Mouse (Mus musculus) liver, embryonic 13.5 days (tissue): ENCODE results near the gene Cd69. TPM values are rescaled to one million over a fixed set of nuclear protein-coding genes. Genes with fewer than 3 reads are reported as not detected.

Experiments used
- ATAC-seq: fragments of 200-750 bp; cut with Nextera tagmentation; 2 replicates; pipeline ENCODE4 v1.8.0; 2017; ENCODE audit warnings: low read depth, mild to moderate bottlenecking, moderate number of reproducible peaks, moderate library complexity
- DNase-seq: peaks from one replicate; pipeline ENCODE4 v3.0.0; 2022
- H3K27ac ChIP-seq: fragments of 300-500 bp; sonication (generic); 2 replicates; pipeline ENCODE4 v1.5.1; 2015; ENCODE audit warnings: moderate library complexity, mild to moderate bottlenecking, inconsistent platforms
- H3K27me3 ChIP-seq: fragments of 300-500 bp; sonication (generic); 2 replicates; pipeline ENCODE4 v1.6.1; 2015; ENCODE audit warnings: mild to moderate bottlenecking, inconsistent platforms
- H3K36me3 ChIP-seq: fragments of 300-500 bp; sonication (generic); 2 replicates; pipeline ENCODE4 v1.6.1; 2015; ENCODE audit warnings: mild to moderate bottlenecking, inconsistent platforms
- H3K4me1 ChIP-seq: fragments of 300-500 bp; sonication (generic); replicated peaks from 2 replicates; pipeline ENCODE4 v1.6.1; 2015; ENCODE audit warnings: inconsistent platforms
- H3K4me2 ChIP-seq: fragments of 300-500 bp; sonication (generic); 2 replicates; pipeline ENCODE4 v1.6.1; 2015; ENCODE audit warnings: inconsistent platforms, mild to moderate bottlenecking, moderate library complexity
- H3K4me3 ChIP-seq: fragments of 300-500 bp; sonication (generic); replicated peaks from 2 replicates; pipeline ENCODE4 v1.5.1; 2015; ENCODE audit warnings: mild to moderate bottlenecking, inconsistent platforms
- H3K9ac ChIP-seq: fragments of 300-500 bp; sonication (generic); 2 replicates; pipeline ENCODE4 v1.6.1; 2015; ENCODE audit warnings: mild to moderate bottlenecking, inconsistent platforms
- H3K9me3 ChIP-seq: fragments of 300-500 bp; sonication (generic); replicated peaks from 2 replicates; pipeline ENCODE4 v1.6.1; 2016; ENCODE audit warnings: inconsistent platforms
- WGBS: fragments of 180-500 bp; shearing (Covaris S2); methylation state at CpG from one replicate; pipeline ENCODE4 v1.1.7; 2015; ENCODE audit not compliant: insufficient replicate concordance; 5-methylcytosine and 5-hydroxymethylcytosine counted together
- polyA plus RNA-seq: library from polyadenylated mRNA; unstranded; fragments of >200 nt; fragmentation: Nextera tagmentation; extraction: Ambion mirVana; gene quantifications from 2 replicates; pipeline ENCODE4 v1.2.1, GENCODE M21; 2015

Cd69 gene
- polyA plus RNA-seq, 1 experiment from 2014 or later: 0.91 TPM

DNA sequence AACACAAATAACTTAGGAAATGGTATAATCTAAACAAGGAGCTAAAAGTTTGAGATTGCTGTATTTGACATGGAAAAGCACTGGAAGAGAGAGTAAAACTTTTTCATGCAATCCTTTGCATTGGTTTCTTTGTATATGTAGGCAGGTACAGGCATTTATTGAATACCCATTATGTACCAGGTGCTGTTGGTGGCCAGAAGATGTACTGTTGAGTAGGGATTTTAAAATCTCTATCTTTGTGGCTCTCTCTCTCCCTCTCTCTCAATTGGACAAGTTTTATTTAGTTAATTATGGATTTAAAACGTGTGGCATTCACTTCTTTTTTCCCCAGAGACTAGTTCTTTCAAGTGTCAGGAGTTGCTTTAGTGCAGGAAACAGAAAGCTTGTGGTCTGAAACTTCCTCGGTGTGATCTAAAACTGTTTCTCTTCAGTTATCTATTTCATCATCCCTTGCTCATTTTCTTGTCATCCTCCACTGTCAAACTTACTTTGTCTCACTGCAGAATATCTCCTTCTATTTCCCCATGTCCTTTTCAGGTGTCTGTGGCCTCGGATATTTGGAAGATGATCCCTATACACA lies 478 bp upstream of the Cd69 start:
- no peak overlapping the region for H3K4me2 ChIP-seq

GRCm38 (mm10) chr6:129274476-129274875 lies 760 bp downstream of the Cd69 start:
- no peaks in the 10 kb centered on the region for H3K27me3 ChIP-seq
- no peak overlapping the region for H3K27ac ChIP-seq
- H3K4me1 ChIP-seq: no peaks in the 10 kb centered on the region
- DNase-seq: no peak
- no peak overlapping the region for H3K4me2 ChIP-seq
- H3K36me3 ChIP-seq: no peaks in the 10 kb centered on the region
- no peak for ATAC-seq
- no peak overlapping the region; the same call in 1 of the 2 replicates for H3K4me3 ChIP-seq
- 58% methylated on average over 2 of the region's 2 CpGs for WGBS
- no peaks in the 10 kb centered on the region for H3K9me3 ChIP-seq
- no peak overlapping the region for H3K9ac ChIP-seq

More for the DNA sequence above, 478 bp upstream of the Cd69 start:
- no peak overlapping the region for H3K4me3 ChIP-seq
- no peaks in the 10 kb centered on the region for H3K9me3 ChIP-seq
- no peaks in the 10 kb centered on the region for H3K27me3 ChIP-seq
- H3K27ac ChIP-seq: no peak overlapping the region; the same call in 1 of the 2 replicates
- DNase-seq (no peak), ATAC-seq (no peak)
- H3K4me1 ChIP-seq: no peaks in the 10 kb centered on the region
- no peak overlapping the region for H3K9ac ChIP-seq
- no peaks in the 10 kb centered on the region for H3K36me3 ChIP-seq
- 7% methylated on average over 3 of the region's 3 CpGs for WGBS

DNA sequence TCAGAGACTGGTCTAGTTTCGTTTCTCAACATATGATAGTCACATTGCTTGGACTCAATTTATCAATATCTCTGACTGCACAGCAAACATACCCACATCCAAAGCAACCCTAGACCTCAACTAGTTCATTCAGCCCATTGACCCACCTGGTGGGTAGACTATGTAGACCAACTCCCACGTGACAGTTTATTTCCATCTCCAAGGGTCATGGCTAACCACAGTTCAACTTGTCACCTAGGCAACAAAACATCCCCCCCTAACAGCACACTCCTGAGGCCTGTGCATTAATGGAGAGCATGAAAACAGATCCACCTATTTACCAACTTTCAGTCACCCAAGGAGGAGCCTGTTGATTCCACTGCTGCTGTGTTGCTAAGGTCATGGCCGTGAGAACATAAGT lies 1.6 kb downstream of the Cd69 start:
- ATAC-seq (no peak), DNase-seq (no peak)
- Histone ChIP-seq H3K4me2 (no peak overlapping the region), H3K9ac (no peak overlapping the region), H3K9me3 (no peaks in the 10 kb centered on the region), H3K27me3 (no peaks in the 10 kb centered on the region), H3K4me3 (no peak overlapping the region), H3K27ac (no peak overlapping the region), H3K4me1 (no peaks in the 10 kb centered on the region), H3K36me3 (no peaks in the 10 kb centered on the region)
- 49% methylated on average over 3 of the region's 3 CpGs for WGBS

DNA sequence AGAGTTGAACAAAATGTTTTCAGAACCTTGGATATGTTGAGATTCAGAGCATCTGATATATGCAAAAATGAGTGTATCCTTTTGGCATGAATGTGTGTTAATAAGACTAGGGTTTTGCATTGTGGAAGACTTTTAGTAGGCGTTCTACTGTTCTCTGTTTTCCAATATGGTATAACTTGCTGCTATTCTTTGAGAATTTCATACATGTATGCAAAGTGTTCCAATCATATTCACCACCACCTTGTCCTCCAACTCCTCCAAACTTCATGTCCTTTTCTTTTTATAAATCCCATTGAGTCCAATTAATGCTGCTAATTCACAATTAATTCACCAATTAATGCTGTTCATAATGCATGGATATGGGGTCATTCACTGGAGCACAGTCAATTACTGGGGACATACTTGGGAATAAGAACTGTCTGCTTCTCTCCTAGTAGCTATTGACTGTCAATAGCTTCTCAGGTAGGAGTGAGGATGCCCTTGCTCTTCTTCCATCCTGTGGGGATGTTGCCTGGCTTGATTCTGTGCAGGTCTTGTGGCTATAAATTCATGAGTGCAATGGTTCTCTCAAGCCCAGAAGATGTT lies 8.7 kb downstream of the Cd69 start:
- H3K9ac ChIP-seq: no peak overlapping the region
- H3K9me3 ChIP-seq: no peaks in the 10 kb centered on the region
- no peaks in the 10 kb centered on the region for H3K27me3 ChIP-seq
- ATAC-seq: no peak
- 38% methylated on average over 1 of the region's 1 CpGs for WGBS
- no peak overlapping the region for H3K27ac ChIP-seq
- H3K4me3 ChIP-seq: no peak overlapping the region
- H3K4me1 ChIP-seq: no peaks in the 10 kb centered on the region
- no peaks in the 10 kb centered on the region for H3K36me3 ChIP-seq
- no peak for DNase-seq
- no peak overlapping the region for H3K4me2 ChIP-seq

- Histone ChIP-seq H3K36me3 (no peaks in the 10 kb centered on the region), H3K4me2 (no peak overlapping the region), H3K27me3 (no peaks in the 10 kb centered on the region), H3K27ac (no peak overlapping the region), H3K9ac (no peak overlapping the region), H3K9me3 (no peaks in the 10 kb centered on the region), H3K4me3 (no peak overlapping the region), H3K4me1 (peaks cover 4% of the 10 kb centered on the region)
- ATAC-seq (no peak), DNase-seq (no peak)
- WGBS: 43% methylated on average over 3 of the region's 3 CpGs
Measured at GRCm38 (mm10) chr6:129265821-129266220, 9.4 kb downstream of the Cd69 start.

DNA sequence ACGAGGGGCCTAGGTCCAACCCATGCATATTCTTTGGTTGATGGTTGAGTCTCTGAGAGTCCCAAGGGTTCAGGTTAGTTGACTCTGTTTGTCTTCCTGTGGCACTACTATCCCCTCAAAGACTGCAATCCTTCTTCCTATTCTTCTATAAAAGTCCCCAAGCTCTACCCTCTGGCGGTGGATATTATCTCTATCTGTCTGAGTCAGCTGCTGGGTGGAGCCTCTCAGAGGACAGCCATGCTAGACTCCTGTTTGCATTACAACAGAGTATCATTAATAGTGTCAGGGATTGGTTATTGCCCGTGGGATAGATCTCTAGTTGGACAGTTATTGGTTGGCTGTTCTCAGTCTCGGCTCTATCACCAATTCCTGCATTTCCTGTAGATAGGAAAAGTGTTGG lies 14.3 kb downstream of the Cd69 start:
- H3K4me1 ChIP-seq: peaks cover 6% of the 10 kb centered on the region
- DNase-seq: no peak
- H3K4me2 ChIP-seq: no peak overlapping the region
- no peaks in the 10 kb centered on the region for H3K27me3 ChIP-seq
- H3K9me3 ChIP-seq: no peaks in the 10 kb centered on the region
- 28% methylated on average over 4 of the region's 4 CpGs for WGBS
- no peak overlapping the region for H3K9ac ChIP-seq
- no peak overlapping the region for H3K27ac ChIP-seq
- no peaks in the 10 kb centered on the region for H3K36me3 ChIP-seq
- H3K4me3 ChIP-seq: no peak overlapping the region
- peak; percentile 84 for ATAC-seq

- no peak overlapping the region for H3K27ac ChIP-seq
- DNase-seq: no peak
- no peak for ATAC-seq
- H3K4me1 ChIP-seq: peaks cover 6% of the 10 kb centered on the region
- no peak overlapping the region for H3K9ac ChIP-seq
- H3K4me3 ChIP-seq: no peak overlapping the region
- no peaks in the 10 kb centered on the region for H3K27me3 ChIP-seq
- no peaks in the 10 kb centered on the region for H3K9me3 ChIP-seq
- H3K4me2 ChIP-seq: no peak overlapping the region
- H3K36me3 ChIP-seq: no peaks in the 10 kb centered on the region
Measured at GRCm38 (mm10) chr6:129260034-129260433, 15.2 kb downstream of the Cd69 start.

DNA sequence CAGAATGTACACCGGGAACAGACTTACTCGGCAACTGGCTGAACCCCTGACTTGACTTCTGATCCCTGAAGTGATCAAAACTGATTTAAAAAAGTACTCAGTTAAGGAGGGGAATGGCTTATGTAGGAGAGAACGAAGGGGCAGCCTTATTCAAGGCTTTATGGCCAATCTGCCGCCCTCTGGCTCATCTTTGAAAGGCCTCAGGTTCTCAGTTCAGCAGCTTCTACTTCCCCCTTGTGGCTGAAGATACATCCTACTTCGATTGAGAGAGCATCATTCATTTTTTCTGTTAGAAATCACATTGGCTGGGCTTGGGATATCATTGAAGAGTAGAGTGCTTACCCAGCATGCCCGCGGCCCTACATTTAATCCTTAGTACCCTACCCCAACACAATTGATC lies 19.2 kb downstream of the Cd69 start:
- no peaks in the 10 kb centered on the region for H3K36me3 ChIP-seq
- no peak overlapping the region for H3K4me2 ChIP-seq
- H3K27ac ChIP-seq: no peak overlapping the region
- H3K4me1 ChIP-seq: peaks cover 4% of the 10 kb centered on the region
- no peak overlapping the region for H3K4me3 ChIP-seq
- ATAC-seq: no peak
- H3K9me3 ChIP-seq: no peaks in the 10 kb centered on the region
- WGBS: 44% methylated on average over 7 of the region's 7 CpGs
- DNase-seq: no peak
- no peak overlapping the region for H3K9ac ChIP-seq
- no peaks in the 10 kb centered on the region for H3K27me3 ChIP-seq

DNA sequence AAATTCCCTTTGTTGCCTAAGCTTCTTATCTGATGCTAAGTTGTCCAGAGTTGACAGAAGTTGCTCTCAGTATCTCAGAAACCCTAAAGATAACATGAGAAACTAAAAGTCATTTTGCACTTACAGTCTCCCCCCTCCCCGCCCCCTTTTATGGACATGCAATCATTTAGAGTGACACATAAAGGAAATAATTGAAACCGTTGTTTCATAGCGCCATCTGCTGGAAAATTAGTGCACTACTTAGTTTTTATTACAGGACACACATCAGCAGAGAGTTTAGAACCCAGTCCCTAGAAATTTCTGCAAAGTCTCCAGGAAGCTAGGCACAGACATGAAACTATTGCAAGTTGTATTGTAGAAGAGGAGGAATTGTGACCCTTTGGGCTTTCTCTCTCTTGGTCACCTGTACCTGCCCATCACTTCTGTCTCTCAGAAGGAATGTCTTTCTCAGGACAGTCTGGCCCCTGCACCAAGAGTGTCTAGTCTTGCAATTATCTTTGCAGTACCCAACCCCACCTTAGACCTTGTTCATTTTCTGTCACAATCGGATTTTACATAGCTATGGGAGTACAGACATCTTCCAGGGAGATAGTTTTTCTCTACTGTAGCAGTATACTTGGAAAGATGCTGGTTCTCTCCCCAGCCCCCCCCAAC lies 20.2 kb downstream of the Cd69 start:
- no peak overlapping the region for H3K4me3 ChIP-seq
- no peaks in the 10 kb centered on the region for H3K4me1 ChIP-seq
- H3K9me3 ChIP-seq: no peaks in the 10 kb centered on the region
- H3K27ac ChIP-seq: no peak overlapping the region
- WGBS: 7% methylated on average over 4 of the region's 4 CpGs
- no peaks in the 10 kb centered on the region for H3K27me3 ChIP-seq
- no peaks in the 10 kb centered on the region for H3K36me3 ChIP-seq
- ATAC-seq: no peak
- H3K4me2 ChIP-seq: no peak overlapping the region
- H3K9ac ChIP-seq: no peak overlapping the region
- no peak for DNase-seq

- no peak for ATAC-seq
- no peaks in the 10 kb centered on the region for H3K9me3 ChIP-seq
- no peaks in the 10 kb centered on the region for H3K4me1 ChIP-seq
- H3K4me2 ChIP-seq: no peak overlapping the region
- H3K36me3 ChIP-seq: no peaks in the 10 kb centered on the region
- 60% methylated on average over 4 of the region's 4 CpGs for WGBS
- no peak overlapping the region for H3K27ac ChIP-seq
- no peak overlapping the region for H3K9ac ChIP-seq
- no peak overlapping the region for H3K4me3 ChIP-seq
- no peaks in the 10 kb centered on the region for H3K27me3 ChIP-seq
- no peak for DNase-seq
Measured at GRCm38 (mm10) chr6:129254314-129254713, 20.9 kb downstream of the Cd69 start.

- Histone ChIP-seq H3K4me2 (no peak overlapping the region), H3K4me1 (no peaks in the 10 kb centered on the region), H3K9me3 (no peaks in the 10 kb centered on the region), H3K27me3 (no peaks in the 10 kb centered on the region), H3K36me3 (no peaks in the 10 kb centered on the region), H3K27ac (no peak overlapping the region), H3K9ac (no peak overlapping the region), H3K4me3 (no peak overlapping the region)
- DNase-seq (no peak), ATAC-seq (no peak)
Measured at GRCm38 (mm10) chr6:129248243-129248642, 27.0 kb downstream of the Cd69 start.

GRCm38 (mm10) chr6:129246992-129247391 lies 28.2 kb downstream of the Cd69 start:
- Histone ChIP-seq H3K27ac (no peak overlapping the region), H3K9me3 (no peaks in the 10 kb centered on the region), H3K4me2 (no peak overlapping the region), H3K9ac (no peak overlapping the region), H3K4me1 (no peaks in the 10 kb centered on the region), H3K27me3 (no peaks in the 10 kb centered on the region), H3K36me3 (no peaks in the 10 kb centered on the region), H3K4me3 (no peak overlapping the region)
- 61% methylated on average over 1 of the region's 1 CpGs for WGBS
- DNase-seq (no peak), ATAC-seq (no peak)
